Mouse (Mus musculus) B cell, adult (primary cell): Measurements from ENCODE around the gene Nktr. TPM values are rescaled to one million over a fixed set of nuclear protein-coding genes. Genes with fewer than 3 reads are reported as not detected.

Experiments used
- total RNA-seq: library from RNA; stranded (reverse); gene quantifications from 4 replicates; pipeline ENCODE4 v1.2.4, GENCODE M21; 2023; ENCODE audit not compliant: inconsistent age

Nktr gene
- total RNA-seq: 243 to 289 TPM (median 264 TPM) in 4 replicates

DNA sequence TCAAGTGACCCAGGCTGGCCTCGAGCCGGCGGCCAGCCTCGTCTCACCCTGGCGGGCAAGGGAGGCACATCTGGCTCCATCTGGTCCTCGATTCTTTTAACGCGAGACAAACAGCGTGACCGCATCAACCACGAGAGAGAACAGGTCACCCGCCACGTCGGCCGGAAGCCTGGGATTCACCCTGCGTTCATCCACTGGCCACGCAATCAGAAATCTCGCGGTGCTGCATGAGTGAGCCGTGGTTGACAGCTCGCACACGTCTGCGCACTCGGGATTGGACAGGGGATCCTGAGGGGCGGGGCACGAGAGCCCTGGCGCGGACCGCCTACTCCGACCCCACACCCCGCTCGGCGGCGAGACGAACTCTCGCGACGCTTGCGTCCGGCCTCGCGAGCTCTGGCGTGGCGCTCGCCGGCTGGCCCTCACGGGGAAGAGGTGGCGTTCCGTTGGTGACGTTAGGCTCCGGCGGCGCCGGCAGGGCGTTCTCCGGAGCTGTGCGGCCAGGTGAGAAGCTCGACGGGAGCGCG lies at the start of gene Nktr:
Gene Nktr, plus strand, starts transcription at position 378 of the 527 bp plus-strand sequence.

GRCm38 (mm10) chr9:121704646-121705625 lies 14.0 kb upstream of the Nktr start, which contains the start of gene Sec22c:
TSS of gene Sec22c (minus strand) at chr9:121705490.

DNA sequence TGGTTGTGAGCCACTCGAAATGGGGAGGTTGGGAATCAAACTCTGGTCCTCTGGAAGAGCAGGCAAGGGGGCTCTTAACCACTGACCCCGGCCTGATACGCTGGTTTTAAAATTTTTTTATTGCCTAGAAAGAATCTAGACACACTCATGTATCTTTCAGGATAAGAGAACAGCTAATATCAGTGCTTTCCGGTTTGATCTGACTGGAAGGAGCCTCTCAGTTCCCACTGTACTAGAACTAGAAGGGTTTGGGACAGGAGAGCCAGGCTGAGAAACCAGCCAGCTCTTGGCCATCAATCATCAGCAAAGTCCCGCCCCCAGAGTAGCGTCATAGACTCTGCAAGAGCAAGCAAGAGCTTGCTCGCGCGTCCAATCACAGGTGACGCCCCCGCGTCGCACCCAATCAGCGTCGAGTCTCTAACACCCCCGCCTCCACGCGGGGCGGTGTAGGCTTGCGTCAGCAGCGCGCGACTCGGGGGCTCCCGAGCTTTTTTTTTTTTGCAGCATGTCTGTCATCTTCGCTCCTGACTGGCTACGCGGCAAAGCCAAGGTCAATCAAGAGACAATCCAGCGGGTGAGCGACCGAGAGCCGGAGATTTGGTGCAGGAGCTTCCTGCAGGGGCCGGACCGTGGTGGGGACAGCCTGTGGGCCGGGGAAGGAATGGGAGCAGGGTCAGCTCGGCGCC lies 8.9 kb upstream of the Nktr start, which contains the start of gene Ss18l2:
Gene Ss18l2, plus strand, starts transcription at position 432 of the 686 bp plus-strand sequence.

GRCm38 (mm10) chr9:121759091-121760081 lies 40.4 kb downstream of the Nktr start, which contains the start of gene Zfp651:
TSS of gene Zfp651 (plus strand) at chr9:121759330.

DNA sequence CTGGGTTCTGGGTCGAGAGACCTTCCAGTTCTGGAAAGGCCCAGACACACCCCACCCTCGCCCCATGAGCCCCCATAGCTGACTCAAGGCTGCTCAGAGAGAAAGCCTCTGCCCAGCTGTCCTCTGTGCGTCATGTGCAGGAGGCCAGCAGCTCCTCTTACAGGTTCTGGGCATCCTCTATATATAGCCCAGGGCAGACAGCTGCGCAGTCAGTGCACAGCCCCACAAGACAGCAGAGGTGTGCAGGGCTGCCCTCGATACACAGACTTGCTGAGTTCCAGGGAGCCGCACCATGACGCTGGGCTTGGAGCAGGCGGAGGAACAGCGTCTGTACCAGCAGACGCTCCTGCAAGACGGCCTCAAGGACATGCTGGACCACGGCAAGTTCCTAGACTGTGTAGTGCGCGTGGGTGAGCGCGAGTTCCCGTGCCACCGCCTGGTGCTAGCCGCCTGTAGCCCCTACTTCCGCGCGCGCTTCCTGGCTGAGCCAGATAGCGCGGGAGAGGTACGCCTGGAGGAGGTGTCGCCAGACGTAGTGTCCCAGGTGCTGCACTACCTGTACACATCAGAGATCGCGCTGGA lies 58.6 kb downstream of the Nktr start, which contains the start of gene Klhl40:
Gene Klhl40, plus strand, starts transcription at position 124 of the 582 bp plus-strand sequence.

GRCm38 (mm10) chr9:121791757-121792521 lies 73.0 kb downstream of the Nktr start, which contains the start of gene Hhatl:
TSS of gene Hhatl (minus strand) at chr9:121792507.

Other genes starting within 250 kb of the Nktr start
- gene Cck, start 223.5 kb upstream of the Nktr start, total RNA-seq: not detected in 4 replicates
- gene Lyzl4, start 77.1 kb upstream of the Nktr start, total RNA-seq: not detected in 4 replicates
- gene Vipr1, start 76.5 kb upstream of the Nktr start, total RNA-seq: 0.19 to 0.99 TPM (median 0.47 TPM) in 4 replicates
- 15.5 to 24.1 TPM (median 20.9 TPM) in 4 replicates for gene Sec22c, start 13.7 kb upstream of the Nktr start, total RNA-seq
- gene Ss18l2, start 8.8 kb upstream of the Nktr start, total RNA-seq: 19.6 to 31.8 TPM (median 23.5 TPM) in 4 replicates
- 0.26 to 0.66 TPM (median 0.51 TPM) in 4 replicates for gene Zfp651, start 40.2 kb downstream of the Nktr start, total RNA-seq
- not detected in 4 replicates for gene Klhl40, start 58.4 kb downstream of the Nktr start, total RNA-seq
- gene Hhatl, start 73.3 kb downstream of the Nktr start, total RNA-seq: not detected in 4 replicates
- not detected in 4 replicates for gene Ccdc13, start 120.3 kb downstream of the Nktr start, total RNA-seq
- gene Higd1a, start 139.2 kb downstream of the Nktr start, total RNA-seq: 21.9 to 34.2 TPM (median 29.2 TPM) in 4 replicates
- gene Ackr2, start 179.2 kb downstream of the Nktr start, total RNA-seq: 18.9 to 25.6 TPM (median 22.3 TPM) in 4 replicates
- not detected in 4 replicates for gene Cyp8b1, start 197.1 kb downstream of the Nktr start, total RNA-seq
- gene Fam198a, start 231.8 kb downstream of the Nktr start, total RNA-seq: 1.3 to 1.6 TPM (median 1.5 TPM) in 4 replicates